Mouse (Mus musculus) limb, embryonic 11.5 days (tissue): Measurements from ENCODE around the gene Emilin1. TPM values are rescaled to one million over a fixed set of nuclear protein-coding genes. Genes with fewer than 3 reads are reported as not detected.
A peak's percentile ranks its signal among the peaks of the same experiment; 100 is the strongest.

ENCODE experiments used
- ATAC-seq: fragments of 200-750 bp; cut with Nextera tagmentation; 2 replicates; pipeline ENCODE4 v1.8.0; 2017; ENCODE audit warnings: low read depth; ENCODE audit not compliant: insufficient number of reproducible peaks, low FRiP score, low TSS enrichment
- DNase-seq: peaks from one replicate; pipeline ENCODE4 v3.0.0-alpha.2; 2015; ENCODE audit warnings: low spot score
- H3K27ac ChIP-seq: fragments of 300-500 bp; sonication (generic); replicated peaks from 2 replicates; pipeline ENCODE4 v1.5.1; 2014; ENCODE audit warnings: low read depth, mild to moderate bottlenecking, low read length
- H3K27me3 ChIP-seq: fragments of 300-500 bp; sonication (generic); 2 replicates; pipeline ENCODE4 v1.6.1; 2014; ENCODE audit warnings: mild to moderate bottlenecking, low read length, mixed read lengths; ENCODE audit not compliant: control insufficient read depth, insufficient read depth
- H3K36me3 ChIP-seq: fragments of 300-500 bp; sonication (generic); 2 replicates; pipeline ENCODE4 v1.6.1; 2014; ENCODE audit warnings: mild to moderate bottlenecking, low read length, moderate library complexity, mixed read lengths; ENCODE audit not compliant: control insufficient read depth, insufficient read depth
- H3K4me1 ChIP-seq: fragments of 300-500 bp; sonication (generic); 2 replicates; pipeline ENCODE4 v1.6.1; 2014; ENCODE audit warnings: low read length, mixed read lengths; ENCODE audit not compliant: control insufficient read depth, insufficient read depth
- H3K4me2 ChIP-seq: fragments of 300-500 bp; sonication (generic); 2 replicates; pipeline ENCODE4 v1.6.1; 2014; ENCODE audit warnings: low read depth, mild to moderate bottlenecking, moderate library complexity; ENCODE audit not compliant: severe bottlenecking
- H3K4me3 ChIP-seq: fragments of 300-500 bp; sonication (generic); 2 replicates; pipeline ENCODE4 v1.5.1; 2014; ENCODE audit warnings: low read depth, low read length
- H3K9ac ChIP-seq: fragments of 300-500 bp; sonication (generic); 2 replicates; pipeline ENCODE4 v1.6.1; 2014; ENCODE audit warnings: mild to moderate bottlenecking, low read length
- H3K9me3 ChIP-seq: fragments of 300-500 bp; sonication (generic); 2 replicates; pipeline ENCODE4 v1.6.1; 2016; ENCODE audit warnings: low read length; ENCODE audit not compliant: control insufficient read depth
- WGBS: fragments of 180-500 bp; shearing (Covaris S2); extraction: QIAGEN DNeasy Blood & Tissue Kit; methylation state at CpG from one replicate; pipeline ENCODE4 v1.1.7; 2014; 5-methylcytosine and 5-hydroxymethylcytosine counted together
- polyA plus RNA-seq: library from polyadenylated mRNA; unstranded; fragments of >200 nt; fragmentation: Nextera tagmentation; extraction: Ambion mirVana; gene quantifications from 2 replicates; pipeline ENCODE4 v1.2.1, GENCODE M21; 2014

Gene Emilin1
- polyA plus RNA-seq, 1 experiment from 2014 or later, result 117 TPM

DNA sequence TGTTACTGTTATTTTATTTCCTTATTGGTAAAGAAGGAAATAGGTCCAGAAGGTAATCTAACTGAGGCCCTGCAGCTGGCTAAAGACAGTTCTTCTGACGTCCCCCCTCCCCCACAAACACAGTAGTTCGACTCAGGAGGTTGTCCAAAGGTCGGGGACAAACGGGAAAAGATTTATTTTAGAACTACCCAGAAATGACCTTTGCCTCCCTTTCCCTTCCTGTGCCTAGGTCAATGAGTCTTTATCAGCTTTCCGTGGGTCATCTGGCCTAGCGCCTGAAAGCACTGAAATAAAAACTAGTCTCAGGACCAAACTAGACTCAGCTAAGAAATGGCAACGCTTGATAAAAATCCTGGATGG, 3.9 kb upstream of the Emilin1 start:
- peaks cover 10% of the 10 kb centered on the region for H3K36me3 ChIP-seq
- no peak for ATAC-seq
- H3K9me3 ChIP-seq, result no peaks in the 10 kb centered on the region
- no peak overlapping the region; the same call in 1 of the 2 replicates for H3K9ac ChIP-seq
- H3K4me3 ChIP-seq, result no peak overlapping the region
- H3K27ac ChIP-seq, result peak overlapping the region; percentile 96
- 13% methylated on average over 7 of the region's 7 CpGs for WGBS
- no peaks in the 10 kb centered on the region for H3K27me3 ChIP-seq
- peaks cover 49% of the 10 kb centered on the region for H3K4me1 ChIP-seq
- no peak overlapping the region for H3K4me2 ChIP-seq
- DNase-seq, result no peak

GRCm38 (mm10) chr5:30909863-30910262, 3.3 kb upstream of the Emilin1 start:
- no peaks in the 10 kb centered on the region for H3K9me3 ChIP-seq

DNA sequence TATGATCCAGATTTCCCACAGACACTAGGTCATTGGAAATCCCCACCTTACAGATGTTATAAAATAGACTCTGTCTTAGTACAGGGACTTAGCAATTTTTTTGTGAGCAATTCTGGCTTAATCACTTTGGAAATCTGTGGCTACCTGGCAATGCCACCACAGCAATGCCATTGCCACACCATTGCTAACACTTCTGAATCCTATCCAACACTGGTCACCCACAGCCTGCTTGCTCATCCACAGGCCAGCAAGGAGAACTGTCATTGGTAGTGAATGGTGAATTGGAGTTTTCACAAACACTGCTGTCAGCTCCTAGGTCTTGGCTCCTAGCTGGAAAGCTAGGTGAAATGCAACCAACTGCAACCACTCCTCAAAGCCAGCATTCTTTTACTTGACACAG, 2.7 kb upstream of the Emilin1 start:
- ATAC-seq, result no peak
- H3K9ac ChIP-seq, result no peak overlapping the region
- DNase-seq, result no peak
- no peaks in the 10 kb centered on the region for H3K9me3 ChIP-seq
- no peaks in the 10 kb centered on the region for H3K27me3 ChIP-seq
- H3K4me2 ChIP-seq, result no peak overlapping the region
- no peak overlapping the region for H3K4me3 ChIP-seq
- peaks cover under 1% of the 10 kb centered on the region; the same call in 1 of the 2 replicates for H3K36me3 ChIP-seq
- H3K27ac ChIP-seq, result peak overlapping the region; percentile 23
- peaks cover 60% of the 10 kb centered on the region for H3K4me1 ChIP-seq

More at GRCm38 (mm10) chr5:30909863-30910262, 3.3 kb upstream of the Emilin1 start:
- Histone ChIP-seq H3K4me1 (peaks cover 55% of the 10 kb centered on the region), H3K4me3 (no peak overlapping the region), H3K27ac (peak overlapping the region; percentile 96; the same call in 1 of the 2 replicates), H3K9ac (no peak overlapping the region), H3K27me3 (no peaks in the 10 kb centered on the region), H3K4me2 (no peak overlapping the region), H3K36me3 (peaks cover 6% of the 10 kb centered on the region)
- DNase-seq (no peak), ATAC-seq (no peak)
- WGBS, result 82% methylated on average over 7 of the region's 7 CpGs

DNA sequence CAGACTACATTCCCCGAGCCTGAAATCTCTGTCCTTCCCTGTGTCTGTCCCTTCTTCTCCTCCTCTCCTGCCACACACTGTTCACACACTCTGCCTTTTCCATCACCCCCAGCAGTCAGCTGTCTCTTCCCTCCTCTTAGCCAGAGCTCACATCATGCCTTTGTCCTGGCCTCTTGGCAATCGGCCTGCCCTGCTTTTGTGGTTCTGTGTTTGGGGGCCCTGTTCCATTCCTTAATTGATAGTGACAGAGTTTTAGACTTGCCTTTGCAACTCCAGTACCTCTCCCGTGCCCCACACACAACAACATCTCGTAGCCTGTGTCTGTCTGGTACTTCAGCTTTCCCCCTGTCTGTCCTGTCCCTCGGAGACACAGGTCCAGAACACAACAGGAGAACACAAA, 1.0 kb upstream of the Emilin1 start:
- Histone ChIP-seq H3K27me3 (no peaks in the 10 kb centered on the region), H3K9me3 (no peaks in the 10 kb centered on the region), H3K4me2 (no peak overlapping the region), H3K9ac (0 out of 2 replicates have a peak overlapping the region, but pooled peaks have one; percentile 40), H3K27ac (peak overlapping the region; percentile 99), H3K4me1 (peaks cover 59% of the 10 kb centered on the region), H3K4me3 (no peak overlapping the region), H3K36me3 (no peaks in the 10 kb centered on the region)
- no peak for ATAC-seq
- 75% methylated on average over 5 of the region's 5 CpGs for WGBS
- DNase-seq, result no peak

GRCm38 (mm10) chr5:30914101-30914635, 966 bp downstream of the Emilin1 start:
- Histone ChIP-seq H3K4me3 (peak overlapping the region; percentile 58), H3K9ac (peak overlapping the region; percentile 78), H3K27me3 (no peaks in the 10 kb centered on the region), H3K36me3 (peaks cover 11% of the 10 kb centered on the region; the same call in 1 of the 2 replicates), H3K4me1 (peaks cover 46% of the 10 kb centered on the region), H3K4me2 (peak overlapping the region; percentile 97), H3K27ac (peak overlapping the region; percentile 99), H3K9me3 (no peaks in the 10 kb centered on the region)
- 16% methylated on average over 7 of the region's 7 CpGs for WGBS
- no peak for ATAC-seq
- DNase-seq, result no peak

DNA sequence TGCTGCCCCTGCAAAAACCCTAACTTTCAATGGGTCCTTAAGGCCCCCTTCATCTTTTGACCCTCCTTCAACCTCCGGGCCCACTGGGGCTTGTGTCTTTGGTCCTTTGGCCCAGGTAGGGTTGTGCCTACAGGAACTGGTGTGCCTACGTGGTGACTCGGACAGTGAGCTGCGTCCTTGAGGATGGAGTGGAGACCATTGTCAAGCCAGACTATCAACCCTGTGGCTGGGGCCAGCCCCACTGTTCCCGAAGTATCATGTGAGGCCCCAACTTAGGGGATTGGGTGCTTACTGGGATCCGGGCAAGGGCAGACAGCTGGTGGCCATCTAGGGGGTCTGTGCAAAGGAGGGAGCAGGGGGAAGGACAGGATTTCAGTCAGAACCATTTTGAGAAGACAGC, 1.6 kb downstream of the Emilin1 start:
- H3K4me2 ChIP-seq, result peak overlapping the region; percentile 97
- DNase-seq, result no peak
- H3K4me1 ChIP-seq, result peaks cover 40% of the 10 kb centered on the region
- no peak for ATAC-seq
- no peaks in the 10 kb centered on the region for H3K9me3 ChIP-seq
- H3K27me3 ChIP-seq, result no peaks in the 10 kb centered on the region
- H3K4me3 ChIP-seq, result peak overlapping the region; percentile 58
- 49% methylated on average over 6 of the region's 6 CpGs for WGBS
- H3K9ac ChIP-seq, result peak overlapping the region; percentile 78
- H3K27ac ChIP-seq, result peak overlapping the region; percentile 99; the same call in 1 of the 2 replicates
- H3K36me3 ChIP-seq, result peaks cover 11% of the 10 kb centered on the region; the same call in 1 of the 2 replicates

DNA sequence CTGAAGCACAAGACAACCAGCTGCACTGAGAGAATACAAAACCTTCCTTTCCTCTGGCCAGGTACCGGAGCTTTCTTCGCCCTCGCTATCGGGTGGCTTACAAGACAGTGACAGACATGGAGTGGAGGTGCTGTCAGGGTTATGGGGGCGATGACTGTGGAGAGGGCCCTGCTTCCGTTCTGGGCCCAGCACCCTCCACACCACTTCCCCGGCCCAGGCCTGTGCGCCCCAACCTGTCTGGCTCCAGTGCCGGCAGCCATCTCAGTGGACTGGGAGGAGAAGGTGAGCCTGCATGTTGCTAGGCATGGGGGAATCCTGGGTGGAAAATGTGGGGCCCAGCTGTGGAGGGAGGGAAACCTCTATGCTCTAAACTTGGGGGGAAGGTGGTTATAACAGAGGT, 2.3 kb downstream of the Emilin1 start:
- Histone ChIP-seq H3K36me3 (peaks cover 11% of the 10 kb centered on the region; the same call in 1 of the 2 replicates), H3K27me3 (no peaks in the 10 kb centered on the region), H3K4me2 (peak overlapping the region; percentile 97), H3K4me3 (peak overlapping the region; percentile 58), H3K9me3 (no peaks in the 10 kb centered on the region), H3K27ac (peak overlapping the region; percentile 99; the same call in 1 of the 2 replicates), H3K4me1 (peaks cover 37% of the 10 kb centered on the region), H3K9ac (peak overlapping the region; percentile 78)
- 62% methylated on average over 9 of the region's 9 CpGs for WGBS
- DNase-seq (no peak), ATAC-seq (no peak; the same call in 1 of the 2 replicates)

DNA sequence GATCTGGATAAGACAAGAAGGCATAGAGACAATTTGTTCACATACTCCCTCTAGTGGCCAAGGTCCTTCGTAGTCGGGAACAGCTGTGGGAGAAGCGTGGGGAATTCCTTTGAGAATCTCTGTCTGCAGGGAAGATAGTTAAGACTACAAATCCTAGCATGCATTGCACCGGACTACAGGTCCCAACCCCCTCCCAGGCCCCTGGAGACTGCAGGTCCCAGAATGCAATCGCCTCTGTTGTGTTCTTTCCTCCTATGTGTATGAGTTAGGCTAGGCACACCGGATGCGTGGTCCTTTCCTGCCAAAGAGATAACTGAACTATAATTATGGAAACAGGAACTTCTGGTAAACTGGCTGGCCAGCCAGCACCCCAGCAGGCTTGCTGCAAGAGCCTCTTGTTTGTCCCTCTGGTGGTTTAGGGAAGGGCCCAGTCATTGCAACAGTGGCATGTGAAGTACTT, 2.8 kb downstream of the Emilin1 start:
- Histone ChIP-seq H3K27me3 (no peaks in the 10 kb centered on the region), H3K9ac (peak overlapping the region; percentile 78; the same call in 1 of the 2 replicates), H3K4me3 (peak overlapping the region; percentile 58), H3K9me3 (no peaks in the 10 kb centered on the region), H3K4me1 (peaks cover 32% of the 10 kb centered on the region), H3K27ac (peak overlapping the region; percentile 99; the same call in 1 of the 2 replicates), H3K4me2 (peak overlapping the region; percentile 97), H3K36me3 (peaks cover 14% of the 10 kb centered on the region; the same call in 1 of the 2 replicates)
- WGBS, result 12% methylated on average over 7 of the region's 7 CpGs
- peak; percentile 0; the same call in 1 of the 2 replicates for ATAC-seq
- peak; percentile 79 for DNase-seq
